Mouse (Mus musculus) splenic B cell, adult 2 months (primary cell): ENCODE measurements around the gene Stard8.
"Not testable (repeated sequence)": the region's sequence is repeated elsewhere in the genome, so short reads cannot be mapped to it uniquely, and the experiment has no call there.

Source experiments
- DNase-seq: peaks from one replicate; pipeline ENCODE4 v3.0.0-alpha.2; 2011; ENCODE audit warnings: low read depth, low spot score
- H3K27me3 ChIP-seq: 2 replicates; pipeline ENCODE4 v1.6.1; 2012; ENCODE audit warnings: mild to moderate bottlenecking, low read length, moderate library complexity, mixed read lengths; ENCODE audit not compliant: control insufficient read depth, poor library complexity, insufficient read depth, severe bottlenecking
- H3K36me3 ChIP-seq: 2 replicates; pipeline ENCODE4 v1.6.1; 2012; ENCODE audit warnings: mild to moderate bottlenecking, low read length, moderate library complexity, mixed read lengths; ENCODE audit not compliant: control insufficient read depth, poor library complexity, insufficient read depth, severe bottlenecking

Gene Stard8

GRCm38 (mm10) chrX:99003046-99003445, at the start of gene Stard8:
TSS of gene Stard8 (plus strand) at chrX:99003248.
- Histone ChIP-seq H3K36me3 (no peaks in the 10 kb centered on the region), H3K27me3 (no peaks in the 10 kb centered on the region)
- DNase-seq = no peak

GRCm38 (mm10) chrX:98953941-98954340, 49.1 kb upstream of the Stard8 start:
- Histone ChIP-seq H3K36me3 (no peaks in the 10 kb centered on the region), H3K27me3 (no peaks in the 10 kb centered on the region)
- peak; percentile 56 for DNase-seq

- H3K27me3 ChIP-seq = no peaks in the 10 kb centered on the region
- no peaks in the 10 kb centered on the region for H3K36me3 ChIP-seq
- DNase-seq = no peak
These were observed 44.8 kb upstream of the Stard8 start for GRCm38 (mm10) chrX:98958287-98958686.

- no peaks in the 10 kb centered on the region for H3K36me3 ChIP-seq
- no peaks in the 10 kb centered on the region for H3K27me3 ChIP-seq
- no peak for DNase-seq
These were observed 44.0 kb upstream of the Stard8 start for GRCm38 (mm10) chrX:98959050-98959449.

- Histone ChIP-seq H3K36me3 (no peaks in the 10 kb centered on the region), H3K27me3 (no peaks in the 10 kb centered on the region)
- DNase-seq = no peak
These were observed 39.3 kb upstream of the Stard8 start for GRCm38 (mm10) chrX:98963742-98964141.

- no peaks in the 10 kb centered on the region for H3K36me3 ChIP-seq
- H3K27me3 ChIP-seq = no peaks in the 10 kb centered on the region
- DNase-seq = no peak
These were observed 38.5 kb upstream of the Stard8 start for GRCm38 (mm10) chrX:98964513-98964912.

- DNase-seq = peak; percentile 19
- not testable (repeated sequence) for H3K36me3 ChIP-seq, H3K27me3 ChIP-seq
These were observed 16.4 kb upstream of the Stard8 start for GRCm38 (mm10) chrX:98986611-98987010.

- Histone ChIP-seq H3K36me3 (no peaks in the 10 kb centered on the region), H3K27me3 (no peaks in the 10 kb centered on the region)
- DNase-seq = peak; percentile 52
These were observed 13.5 kb upstream of the Stard8 start for GRCm38 (mm10) chrX:98989574-98989973.

GRCm38 (mm10) chrX:99002065-99002464, 983 bp upstream of the Stard8 start:
- DNase-seq = no peak

GRCm38 (mm10) chrX:99010581-99010980, 7.5 kb downstream of the Stard8 start:
- Histone ChIP-seq H3K27me3 (no peaks in the 10 kb centered on the region), H3K36me3 (no peaks in the 10 kb centered on the region)
- DNase-seq = no peak

More at GRCm38 (mm10) chrX:99002065-99002464, 983 bp upstream of the Stard8 start:
- Histone ChIP-seq H3K27me3 (no peaks in the 10 kb centered on the region), H3K36me3 (no peaks in the 10 kb centered on the region)

GRCm38 (mm10) chrX:99011281-99011680, 8.2 kb downstream of the Stard8 start:
- no peaks in the 10 kb centered on the region for H3K36me3 ChIP-seq
- DNase-seq = no peak
- no peaks in the 10 kb centered on the region for H3K27me3 ChIP-seq

GRCm38 (mm10) chrX:99012486-99012885, 9.4 kb downstream of the Stard8 start:
- Histone ChIP-seq H3K27me3 (no peaks in the 10 kb centered on the region), H3K36me3 (no peaks in the 10 kb centered on the region)
- DNase-seq = no peak

GRCm38 (mm10) chrX:99015705-99016104, 12.7 kb downstream of the Stard8 start:
- Histone ChIP-seq H3K36me3 (no peaks in the 10 kb centered on the region), H3K27me3 (no peaks in the 10 kb centered on the region)
- no peak for DNase-seq

GRCm38 (mm10) chrX:99016987-99017386, 13.9 kb downstream of the Stard8 start:
- Histone ChIP-seq H3K27me3 (no peaks in the 10 kb centered on the region), H3K36me3 (no peaks in the 10 kb centered on the region)
- no peak for DNase-seq

GRCm38 (mm10) chrX:99017874-99018273, 14.8 kb downstream of the Stard8 start:
- H3K36me3 ChIP-seq = no peaks in the 10 kb centered on the region
- DNase-seq = peak; percentile 1

GRCm38 (mm10) chrX:99019303-99019702, 16.3 kb downstream of the Stard8 start:
- DNase-seq = no peak
- no peaks in the 10 kb centered on the region for H3K27me3 ChIP-seq
- no peaks in the 10 kb centered on the region for H3K36me3 ChIP-seq

More at GRCm38 (mm10) chrX:99017874-99018273, 14.8 kb downstream of the Stard8 start:
- no peaks in the 10 kb centered on the region for H3K27me3 ChIP-seq
